Mouse (Mus musculus) forebrain, embryonic 13.5 days (tissue): ENCODE data around the gene Adam12. TPM values are rescaled to one million over a fixed set of nuclear protein-coding genes. Genes with fewer than 3 reads are reported as not detected.

Source experiments
- ATAC-seq: fragments of 200-750 bp; cut with Nextera tagmentation; 2 replicates; pipeline ENCODE4 v1.8.0; 2017
- H3K27ac ChIP-seq: fragments of 300-500 bp; sonication (generic); 2 replicates; pipeline ENCODE4 v1.5.1; 2015; ENCODE audit warnings: inconsistent platforms, mild to moderate bottlenecking, moderate library complexity
- H3K27me3 ChIP-seq: fragments of 300-500 bp; sonication (generic); 2 replicates; pipeline ENCODE4 v1.6.1; 2015; ENCODE audit warnings: mild to moderate bottlenecking, inconsistent platforms
- H3K36me3 ChIP-seq: fragments of 300-500 bp; sonication (generic); 2 replicates; pipeline ENCODE4 v1.6.1; 2015; ENCODE audit warnings: mild to moderate bottlenecking, inconsistent platforms; ENCODE audit not compliant: poor library complexity, severe bottlenecking
- H3K4me1 ChIP-seq: fragments of 300-500 bp; sonication (generic); 2 replicates; pipeline ENCODE4 v1.6.1; 2015; ENCODE audit warnings: inconsistent platforms
- H3K4me2 ChIP-seq: fragments of 300-500 bp; sonication (generic); 2 replicates; pipeline ENCODE4 v1.6.1; 2015; ENCODE audit warnings: inconsistent platforms, mild to moderate bottlenecking, moderate library complexity
- H3K4me3 ChIP-seq: fragments of 300-500 bp; sonication (generic); 2 replicates; pipeline ENCODE4 v1.5.1; 2015; ENCODE audit warnings: mild to moderate bottlenecking, inconsistent platforms
- H3K9ac ChIP-seq: fragments of 300-500 bp; sonication (generic); 2 replicates; pipeline ENCODE4 v1.6.1; 2015; ENCODE audit warnings: mild to moderate bottlenecking, inconsistent platforms
- H3K9me3 ChIP-seq: fragments of 300-500 bp; sonication (generic); replicated peaks from 2 replicates; pipeline ENCODE4 v1.6.1; 2016; ENCODE audit warnings: inconsistent platforms
- WGBS: fragments of 180-500 bp; shearing (Covaris S2); methylation state at CpG from one replicate; pipeline ENCODE4 v1.1.7; 2015; 5-methylcytosine and 5-hydroxymethylcytosine counted together
- polyA plus RNA-seq: library from polyadenylated mRNA; unstranded; fragments of >200 nt; fragmentation: Nextera tagmentation; extraction: Ambion mirVana; gene quantifications from 2 replicates; pipeline ENCODE4 v1.2.1, GENCODE M21; 2015

Adam12 gene
- polyA plus RNA-seq, 1 experiment from 2014 or later = 1.3 TPM

DNA sequence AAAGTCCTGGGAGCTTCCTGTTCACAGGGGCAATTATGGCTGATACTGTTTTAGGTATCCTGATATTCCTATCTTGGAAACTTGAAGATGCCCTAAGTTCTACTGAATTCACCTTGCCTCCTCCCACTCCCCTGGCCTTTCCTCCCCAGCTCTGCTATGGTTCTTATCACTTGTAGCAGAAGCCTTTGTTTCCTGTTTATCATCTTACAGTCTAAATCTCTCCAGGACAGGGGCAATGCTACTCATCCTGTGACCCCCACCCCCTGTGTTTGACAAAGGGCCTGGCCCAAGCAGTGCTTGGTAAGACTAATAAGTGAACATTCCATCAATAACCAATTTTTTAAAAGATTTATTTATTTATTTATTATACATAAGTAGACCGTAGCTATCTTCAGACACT is 8.6 kb upstream of the Adam12 start:
- Histone ChIP-seq H3K36me3 (no peaks in the 10 kb centered on the region), H3K4me3 (no peak overlapping the region), H3K4me1 (no peaks in the 10 kb centered on the region), H3K27ac (no peak overlapping the region), H3K9me3 (no peaks in the 10 kb centered on the region), H3K9ac (no peak overlapping the region), H3K27me3 (no peaks in the 10 kb centered on the region), H3K4me2 (no peak overlapping the region)
- 91% methylated on average over 1 of the region's 1 CpGs for WGBS
- no peak for ATAC-seq

DNA sequence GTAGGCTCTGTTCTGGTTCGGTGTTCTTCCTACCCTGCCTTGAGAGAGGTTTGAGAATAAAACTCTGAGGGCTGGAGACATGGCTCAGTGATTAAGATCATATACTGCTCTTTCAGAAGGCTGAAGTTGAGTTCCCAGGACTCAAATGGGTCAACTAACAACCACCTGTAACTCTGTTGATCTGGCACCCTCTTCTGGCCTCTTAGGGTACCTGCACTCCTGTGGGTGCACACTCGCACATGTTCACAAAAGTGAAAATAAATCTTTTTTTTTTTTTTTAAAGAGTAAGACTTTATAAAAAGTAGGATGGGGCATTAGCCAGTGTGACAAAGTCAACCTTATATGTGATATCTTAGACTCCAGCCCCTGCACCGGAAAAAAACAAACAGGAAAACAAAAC is 6.9 kb upstream of the Adam12 start:
- 92% methylated on average over 3 of the region's 3 CpGs for WGBS
- Histone ChIP-seq H3K9me3 (no peaks in the 10 kb centered on the region), H3K4me2 (no peak overlapping the region), H3K36me3 (no peaks in the 10 kb centered on the region), H3K4me1 (no peaks in the 10 kb centered on the region), H3K27me3 (no peaks in the 10 kb centered on the region), H3K9ac (no peak overlapping the region), H3K27ac (no peak overlapping the region), H3K4me3 (no peak overlapping the region)
- no peak for ATAC-seq

DNA sequence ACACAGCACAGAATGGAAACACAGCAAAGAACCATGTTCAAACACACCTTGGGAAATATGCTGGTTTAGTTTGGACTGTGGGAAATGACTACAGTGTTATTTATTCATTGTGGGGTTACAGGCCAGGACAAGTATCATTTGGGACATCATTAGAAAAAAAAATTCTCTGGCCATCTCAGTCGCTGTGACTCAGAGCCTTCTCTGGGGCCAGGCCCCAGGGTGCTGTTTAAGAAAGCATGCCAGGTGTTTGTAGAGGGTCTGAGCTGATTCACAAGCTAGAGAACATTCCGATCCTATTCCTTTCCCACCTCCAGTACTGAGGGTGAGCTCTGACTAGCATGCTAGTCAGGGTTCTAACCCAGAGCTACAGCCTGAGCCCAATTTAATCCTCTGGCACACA is 5.4 kb upstream of the Adam12 start:
- Histone ChIP-seq H3K4me3 (no peak overlapping the region), H3K4me2 (no peak overlapping the region), H3K9ac (no peak overlapping the region), H3K36me3 (no peaks in the 10 kb centered on the region), H3K27ac (no peak overlapping the region), H3K4me1 (no peaks in the 10 kb centered on the region), H3K27me3 (no peaks in the 10 kb centered on the region), H3K9me3 (no peaks in the 10 kb centered on the region)
- ATAC-seq = no peak
- WGBS = 84% methylated on average over 2 of the region's 2 CpGs

DNA sequence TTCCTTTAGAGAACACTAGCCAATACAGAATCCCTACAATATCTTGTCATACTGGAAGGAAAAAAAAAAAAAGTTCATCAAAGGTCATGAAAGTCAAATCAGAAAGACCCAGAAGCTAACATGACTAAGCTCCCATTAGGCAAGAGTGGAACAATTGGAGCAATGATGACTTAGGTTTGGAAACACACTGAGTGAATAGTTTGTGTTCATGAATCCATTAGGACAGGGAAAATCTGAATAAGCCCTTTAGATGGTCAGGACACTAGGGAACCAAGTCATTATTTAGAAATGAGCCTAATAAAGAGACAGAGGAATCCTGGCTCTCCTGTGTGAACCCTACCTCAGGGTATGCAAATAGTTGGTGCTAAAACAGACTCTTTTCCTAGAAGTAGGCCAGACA is 4.8 kb upstream of the Adam12 start:
- Histone ChIP-seq H3K4me2 (no peak overlapping the region), H3K27me3 (no peaks in the 10 kb centered on the region), H3K9me3 (no peaks in the 10 kb centered on the region), H3K9ac (no peak overlapping the region), H3K27ac (no peak overlapping the region), H3K4me3 (no peak overlapping the region), H3K36me3 (no peaks in the 10 kb centered on the region), H3K4me1 (no peaks in the 10 kb centered on the region)
- no peak for ATAC-seq

DNA sequence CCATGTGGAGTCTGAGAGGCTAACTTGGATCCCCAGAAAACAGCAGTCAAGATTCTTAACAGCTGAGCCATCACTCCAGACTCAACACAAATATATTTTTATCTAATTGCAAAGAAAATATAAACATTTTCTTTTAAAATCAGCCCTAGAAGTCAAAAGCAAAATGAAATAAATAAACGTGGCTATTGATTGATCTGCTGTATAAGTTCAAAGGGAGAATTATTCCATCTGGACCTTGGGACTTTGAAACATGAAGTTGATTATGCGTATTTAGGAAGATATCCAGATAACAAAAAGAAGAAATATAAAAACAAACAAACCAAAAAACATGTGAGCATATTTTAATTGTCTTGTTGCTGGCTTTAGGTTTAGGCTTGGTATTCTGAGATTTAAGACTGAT is 3.6 kb upstream of the Adam12 start:
- no peak for ATAC-seq
- no peak overlapping the region for H3K27ac ChIP-seq
- no peaks in the 10 kb centered on the region for H3K27me3 ChIP-seq
- WGBS = 90% methylated on average over 2 of the region's 2 CpGs
- no peaks in the 10 kb centered on the region for H3K36me3 ChIP-seq
- H3K4me1 ChIP-seq = no peaks in the 10 kb centered on the region
- H3K4me2 ChIP-seq = no peak overlapping the region
- H3K9me3 ChIP-seq = no peaks in the 10 kb centered on the region
- no peak overlapping the region for H3K4me3 ChIP-seq
- H3K9ac ChIP-seq = no peak overlapping the region

DNA sequence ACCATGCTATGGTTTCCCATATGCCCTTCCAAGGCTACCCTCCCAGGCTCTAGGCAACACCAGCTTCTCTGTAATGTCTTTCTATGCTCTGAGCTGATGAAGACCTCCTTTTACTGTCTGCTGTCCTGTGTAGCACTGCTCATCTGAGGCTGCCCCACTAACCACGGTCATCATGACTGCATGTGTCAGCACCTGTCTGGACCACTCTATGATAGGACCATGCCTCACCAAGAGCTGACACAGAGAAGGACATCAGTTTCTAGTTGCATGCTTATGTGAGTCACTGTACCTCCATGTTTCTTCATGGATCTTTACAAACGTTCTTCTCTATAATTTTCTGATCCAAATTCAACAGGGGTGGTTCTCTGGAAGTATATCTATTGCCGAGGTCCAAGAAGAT is 1.2 kb downstream of the Adam12 start:
- no peak for ATAC-seq
- Histone ChIP-seq H3K36me3 (no peaks in the 10 kb centered on the region), H3K4me2 (no peak overlapping the region), H3K9me3 (no peaks in the 10 kb centered on the region), H3K4me3 (no peak overlapping the region), H3K9ac (no peak overlapping the region), H3K27me3 (peaks cover 8% of the 10 kb centered on the region), H3K27ac (no peak overlapping the region), H3K4me1 (peaks cover 5% of the 10 kb centered on the region; the same call in 1 of the 2 replicates)
- WGBS = 89% methylated on average over 3 of the region's 3 CpGs

DNA sequence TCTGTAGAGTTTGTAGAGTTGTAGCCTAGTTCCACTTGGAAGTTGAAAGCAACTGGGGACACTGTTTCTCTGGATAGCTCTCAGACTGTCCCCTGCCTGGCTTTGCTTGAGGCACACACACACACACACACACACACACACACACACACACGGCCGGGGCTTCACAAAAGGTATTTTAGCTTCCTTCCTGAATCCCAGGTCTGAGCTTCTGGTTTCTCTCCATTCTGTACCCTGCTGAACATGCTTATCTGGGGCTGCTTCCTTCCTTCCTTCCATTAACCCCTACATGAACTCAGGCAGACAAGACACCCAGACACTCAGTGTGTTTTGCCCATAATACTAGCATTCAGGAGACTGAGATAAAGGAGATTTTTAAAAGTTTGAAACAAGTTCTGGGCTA is 2.0 kb downstream of the Adam12 start:
- WGBS = 85% methylated on average over 2 of the region's 2 CpGs
- Histone ChIP-seq H3K4me2 (no peak overlapping the region), H3K36me3 (no peaks in the 10 kb centered on the region), H3K4me3 (no peak overlapping the region), H3K27ac (no peak overlapping the region), H3K27me3 (peaks cover 11% of the 10 kb centered on the region), H3K9me3 (no peaks in the 10 kb centered on the region), H3K9ac (no peak overlapping the region), H3K4me1 (peaks cover 12% of the 10 kb centered on the region; the same call in 1 of the 2 replicates)
- no peak for ATAC-seq

DNA sequence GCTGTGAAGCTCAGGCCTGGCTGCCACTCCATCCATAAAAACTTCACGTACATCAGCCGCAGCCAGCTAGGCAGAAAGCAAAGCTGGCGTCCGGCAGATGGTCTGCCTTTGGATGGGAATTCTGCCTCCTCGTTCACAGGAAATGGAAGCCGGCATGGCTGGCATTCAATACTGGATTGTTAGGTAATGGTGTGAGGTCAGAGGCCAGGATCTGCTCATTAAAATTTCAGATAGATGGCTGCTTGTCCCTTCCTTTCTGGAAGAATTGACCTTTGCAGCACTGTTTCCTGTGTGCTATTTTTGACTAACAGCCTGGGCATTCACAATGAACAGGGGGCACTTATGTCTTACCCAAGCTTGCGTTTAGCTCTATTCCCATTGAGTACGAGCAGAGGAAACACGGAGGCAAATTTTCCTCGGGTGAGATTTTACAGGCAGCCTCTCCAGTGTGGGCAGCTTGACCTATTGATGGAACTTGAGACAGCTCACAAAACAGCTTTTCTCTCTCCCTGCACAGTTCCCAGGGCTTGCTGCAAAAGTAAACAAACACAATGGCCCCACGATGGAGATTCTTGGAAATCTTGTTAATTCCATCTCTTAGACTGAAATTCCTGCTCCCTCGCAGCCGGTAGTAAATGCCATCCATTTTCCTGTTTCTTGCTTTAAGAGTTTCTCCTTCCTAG is 4.0 kb downstream of the Adam12 start:
- no peak for ATAC-seq
- no peak overlapping the region for H3K4me2 ChIP-seq
- no peak overlapping the region for H3K9ac ChIP-seq
- H3K4me3 ChIP-seq = no peak overlapping the region
- WGBS = 31% methylated on average over 13 of the region's 13 CpGs
- no peaks in the 10 kb centered on the region for H3K9me3 ChIP-seq
- peaks cover 19% of the 10 kb centered on the region for H3K27me3 ChIP-seq
- H3K27ac ChIP-seq = no peak overlapping the region
- H3K36me3 ChIP-seq = no peaks in the 10 kb centered on the region
- peaks cover 20% of the 10 kb centered on the region for H3K4me1 ChIP-seq

DNA sequence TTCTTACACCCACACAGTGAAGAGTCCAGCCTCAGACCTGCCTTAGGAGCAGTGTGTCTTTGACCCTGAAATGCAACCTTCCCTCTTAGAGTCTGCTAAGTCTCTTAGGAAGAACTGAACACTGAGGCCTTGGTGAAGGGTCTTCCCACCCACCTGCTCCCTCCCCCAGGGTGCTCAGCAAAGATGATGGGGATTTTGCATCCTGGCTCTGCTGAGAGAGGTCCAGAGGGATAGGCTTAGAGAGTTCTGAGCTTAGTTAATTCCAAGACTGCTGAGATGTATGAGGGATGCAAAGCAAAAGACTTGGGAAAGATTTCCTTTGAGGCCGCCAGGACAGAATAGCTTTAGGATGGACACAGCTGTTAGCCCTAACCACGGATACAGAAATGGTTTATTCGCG is 4.8 kb downstream of the Adam12 start:
- Histone ChIP-seq H3K4me3 (no peak overlapping the region), H3K36me3 (no peaks in the 10 kb centered on the region), H3K4me1 (peaks cover 20% of the 10 kb centered on the region), H3K4me2 (no peak overlapping the region), H3K27ac (no peak overlapping the region), H3K9me3 (no peaks in the 10 kb centered on the region), H3K9ac (no peak overlapping the region), H3K27me3 (peaks cover 19% of the 10 kb centered on the region)
- WGBS = 86% methylated on average over 4 of the region's 4 CpGs
- ATAC-seq = no peak

DNA sequence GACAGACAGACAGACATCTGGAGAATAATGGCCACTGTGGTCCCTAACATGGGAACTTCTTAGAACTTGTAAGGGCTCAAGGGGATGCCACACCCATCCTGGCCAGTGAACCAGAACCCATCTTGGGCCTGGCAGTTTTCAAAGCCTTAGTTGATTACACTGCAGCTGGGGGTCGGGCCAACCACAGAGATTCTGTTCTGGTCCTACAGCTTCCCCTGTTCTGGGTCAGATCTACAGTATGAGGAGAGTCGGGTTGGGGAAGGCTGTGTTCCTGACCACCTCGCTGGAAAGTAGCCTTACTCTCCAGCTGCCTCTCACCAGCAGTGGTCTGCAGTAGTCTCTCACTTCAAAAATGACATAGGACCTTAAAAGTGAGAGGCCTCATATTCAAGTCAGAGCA is 5.7 kb downstream of the Adam12 start:
- H3K9ac ChIP-seq = no peak overlapping the region
- H3K36me3 ChIP-seq = no peaks in the 10 kb centered on the region
- H3K27me3 ChIP-seq = peaks cover 19% of the 10 kb centered on the region
- H3K4me2 ChIP-seq = no peak overlapping the region
- WGBS = 79% methylated on average over 3 of the region's 3 CpGs
- H3K4me3 ChIP-seq = no peak overlapping the region
- H3K27ac ChIP-seq = no peak overlapping the region
- no peaks in the 10 kb centered on the region for H3K9me3 ChIP-seq
- ATAC-seq = no peak
- H3K4me1 ChIP-seq = peaks cover 20% of the 10 kb centered on the region

DNA sequence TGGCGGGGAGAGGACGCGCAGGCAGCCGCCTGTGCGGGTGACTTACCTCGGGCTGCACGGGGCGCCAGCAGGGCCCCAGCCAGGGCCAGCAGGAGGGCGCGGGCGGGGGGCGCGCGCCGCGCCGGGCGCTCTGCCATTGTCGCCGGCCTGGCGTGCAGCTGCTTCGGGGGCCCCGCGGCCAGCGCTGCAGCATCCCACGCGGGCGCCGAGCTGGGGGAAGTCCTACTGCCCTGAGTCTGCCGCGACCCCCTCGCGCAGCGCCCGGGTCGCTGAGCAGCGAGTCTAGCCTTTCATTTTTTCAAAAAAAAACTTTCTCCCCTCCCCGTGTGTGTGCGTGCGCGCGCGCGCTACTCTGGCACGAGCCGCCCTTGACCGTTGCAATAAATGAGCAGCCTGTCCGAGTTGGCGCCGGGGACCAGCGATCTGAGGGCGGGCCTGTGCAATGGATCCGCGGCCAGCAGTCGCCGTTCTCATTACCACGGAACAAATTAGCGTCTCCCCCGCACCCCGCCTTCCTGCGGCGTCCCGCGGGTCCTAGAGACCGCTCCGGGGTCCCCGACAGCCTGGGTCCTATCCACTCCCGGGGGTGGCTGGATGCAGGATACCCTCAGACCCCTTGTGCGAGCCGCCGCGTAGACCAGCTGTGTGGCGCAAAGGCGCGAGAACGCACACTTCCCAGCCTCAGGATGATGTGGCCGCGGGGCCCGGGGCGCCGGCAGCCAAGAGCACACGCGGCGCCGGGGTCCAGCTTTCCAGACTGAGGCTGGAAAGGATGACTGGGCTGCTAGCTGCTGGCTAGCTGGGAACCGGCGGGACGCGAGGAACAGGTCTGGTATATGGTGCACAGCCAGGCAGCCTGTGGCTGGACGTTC is 7.0 kb downstream of the Adam12 start:
- WGBS = under 1% methylated on average over 86 of the region's 90 CpGs
- peak overlapping the region; percentile 73 for H3K9ac ChIP-seq
- no peaks in the 10 kb centered on the region for H3K36me3 ChIP-seq
- H3K27ac ChIP-seq = no peak overlapping the region
- H3K27me3 ChIP-seq = peaks cover 19% of the 10 kb centered on the region
- H3K4me1 ChIP-seq = peaks cover 20% of the 10 kb centered on the region
- no peaks in the 10 kb centered on the region for H3K9me3 ChIP-seq
- peak overlapping the region; percentile 67 for H3K4me3 ChIP-seq
- peak overlapping the region; percentile 94 for H3K4me2 ChIP-seq
- ATAC-seq = peak; percentile 72

DNA sequence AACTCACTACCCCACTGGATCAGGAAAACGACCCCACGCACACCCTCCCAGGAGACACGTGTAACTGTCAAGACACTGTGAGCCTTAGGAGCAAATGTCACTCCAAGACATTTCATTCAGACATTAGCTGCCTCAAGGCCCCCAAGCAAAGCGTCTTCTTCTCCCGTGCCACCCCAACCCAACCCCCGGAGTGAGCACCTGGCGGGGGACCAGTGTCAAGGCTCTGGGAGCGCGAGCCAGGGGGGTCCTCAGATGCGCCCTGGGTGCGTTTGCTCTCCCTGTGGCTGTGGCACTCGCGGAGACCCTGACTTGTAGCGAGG is 7.6 kb downstream of the Adam12 start:
- Histone ChIP-seq H3K36me3 (no peaks in the 10 kb centered on the region), H3K27ac (no peak overlapping the region), H3K4me2 (peak overlapping the region; percentile 94), H3K9me3 (no peaks in the 10 kb centered on the region), H3K9ac (peak overlapping the region; percentile 73), H3K4me3 (peak overlapping the region; percentile 67), H3K4me1 (peaks cover 20% of the 10 kb centered on the region), H3K27me3 (peaks cover 19% of the 10 kb centered on the region)
- 1% methylated on average over 14 of the region's 14 CpGs for WGBS
- ATAC-seq = no peak; the same call in 1 of the 2 replicates
